Mouse (Mus musculus): ENCODE data around the gene Sec31a. TPM values are rescaled to one million over a fixed set of nuclear protein-coding genes. Genes with fewer than 3 reads are reported as not detected.

Gene Sec31a
- polyA plus RNA-seq, 1 experiment from 2014 or later: 96.3 TPM

- Histone ChIP-seq H3K9ac (replicated peaks; ENCODE audit: low read depth) (no peak overlapping the region), H3K4me3 (ENCODE audit: low read depth, low read length) (no peak overlapping the region), H3K27ac (ENCODE audit: low read length) (no peak overlapping the region), H3K36me3 (ENCODE audit: insufficient read depth, low read length) (no peaks in the 10 kb centered on the region), H3K27me3 (replicated peaks; ENCODE audit: insufficient read depth, low read length) (no peaks in the 10 kb centered on the region), H3K9me3 (ENCODE audit: low read length) (no peaks in the 10 kb centered on the region), H3K4me1 (ENCODE audit: insufficient read depth, low read depth, low read length) (no peaks in the 10 kb centered on the region), H3K4me2 (replicated peaks; ENCODE audit: low read depth, low read length) (no peak overlapping the region)
- no peak for TF ChIP-seq CTCF (IDR thresholded peaks at IDR 0.05)
- DNase-seq (ENCODE audit: low spot score): no peak
- 72% methylated on average over 5 of the region's 5 CpGs for WGBS
- no peak for ATAC-seq
Observed at GRCm38 (mm10) chr5:100312391-100312790, 103.6 kb downstream of the Sec31a start.

Other genes with a start within 250 kb of the Sec31a start
- 5.7 and 5.9 TPM in 2 replicates for gene Lin54, start 84.4 kb upstream of the Sec31a start, polyA plus RNA-seq (2015; fragmentation: Nextera tagmentation; extraction: Ambion mirVana)
- 92.4 and 94.3 TPM in 2 replicates for gene Cops4, start 102.1 kb upstream of the Sec31a start, polyA plus RNA-seq (2015; fragmentation: Nextera tagmentation; extraction: Ambion mirVana)
- gene Plac8, start 156.0 kb upstream of the Sec31a start, polyA plus RNA-seq (2015; fragmentation: Nextera tagmentation; extraction: Ambion mirVana): 51.2 and 59.3 TPM in 2 replicates

All from lung, postnatal 0 days (tissue).